Mouse (Mus musculus): Measurements from ENCODE around the gene Bcl7c. TPM values are rescaled to one million over a fixed set of nuclear protein-coding genes. Genes with fewer than 3 reads are reported as not detected.
"Not testable (repeated sequence)": the region's sequence is repeated elsewhere in the genome, so short reads cannot be mapped to it uniquely, and the experiment has no call there.

Bcl7c gene
- polyA plus RNA-seq, 1 experiment from 2014 or later, result 33.1 TPM

DNA sequence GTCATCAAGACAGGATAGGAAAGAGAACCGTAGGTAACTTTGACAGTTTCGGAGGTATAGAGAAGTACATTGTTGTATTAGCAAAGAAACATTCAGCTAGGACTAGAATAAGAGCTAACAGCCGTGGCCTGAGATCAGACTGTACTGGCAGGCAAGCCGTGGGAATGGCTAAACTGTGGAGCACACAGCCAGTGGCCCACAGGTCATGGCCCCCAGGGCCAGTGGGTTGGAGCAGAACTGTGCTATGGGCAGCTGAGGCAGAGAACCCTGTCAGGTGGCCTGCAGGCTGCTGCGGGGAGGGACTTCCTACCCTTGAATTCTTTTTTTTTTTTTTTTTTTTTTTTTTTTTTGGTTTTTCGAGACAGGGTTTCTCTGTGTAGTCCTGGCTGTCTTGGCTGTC is 59.5 kb downstream of the Bcl7c start:
- Histone ChIP-seq H3K36me3 (ENCODE audit: control insufficient read depth, insufficient read depth, low read length) (no peaks in the 10 kb centered on the region), H3K9me3 (replicated peaks; ENCODE audit: control insufficient read depth, low read length) (no peaks in the 10 kb centered on the region), H3K9ac (ENCODE audit: low read length) (no peak overlapping the region), H3K27ac (ENCODE audit: low read length) (no peak overlapping the region), H3K27me3 (ENCODE audit: control insufficient read depth, insufficient read depth, low read length) (no peaks in the 10 kb centered on the region), H3K4me1 (ENCODE audit: control insufficient read depth, insufficient read depth, low read length) (no peaks in the 10 kb centered on the region), H3K4me2 (ENCODE audit: low read depth, low read length) (no peak overlapping the region), H3K4me3 (replicated peaks; ENCODE audit: low read length) (no peak overlapping the region)
- no peak for ATAC-seq (ENCODE audit: insufficient read depth, low FRiP score)
- WGBS, result 76% methylated on average over 6 of the region's 6 CpGs

DNA sequence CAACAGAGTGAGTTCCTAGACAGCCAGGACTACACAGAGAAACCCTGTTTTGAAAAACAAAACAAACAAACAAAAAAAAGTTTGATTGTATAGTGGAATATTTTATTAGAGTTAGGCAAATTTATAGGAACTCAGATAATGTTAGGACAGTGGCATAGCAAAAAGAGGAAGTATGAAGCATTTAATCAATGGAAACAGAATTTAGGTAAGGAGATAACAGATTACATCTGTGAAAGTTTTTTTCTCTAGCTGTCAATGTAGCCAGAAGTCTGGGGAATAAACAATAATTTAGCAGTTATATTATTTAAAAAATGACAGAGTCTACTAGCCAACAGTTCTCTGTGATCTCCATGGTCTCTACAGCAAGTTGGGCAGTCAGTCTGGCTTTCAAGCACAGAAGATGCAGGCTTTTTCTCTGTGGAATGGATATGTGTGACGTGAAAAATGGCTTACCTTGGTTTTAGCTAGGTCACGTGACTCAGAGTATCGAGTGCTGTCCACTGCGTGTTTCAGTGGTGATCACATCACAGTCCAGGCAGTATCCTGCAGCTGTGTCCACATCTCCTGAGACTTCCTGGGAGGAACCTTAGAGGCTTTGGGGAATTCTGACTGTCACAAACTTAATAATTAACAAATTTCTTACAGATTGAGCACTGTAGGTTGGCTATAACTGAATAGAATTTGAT is 60.1 kb downstream of the Bcl7c start:
- H3K4me1 ChIP-seq (ENCODE audit: control insufficient read depth, insufficient read depth, low read length), result no peaks in the 10 kb centered on the region
- no peak for ATAC-seq (ENCODE audit: insufficient read depth, low FRiP score)
- H3K36me3 ChIP-seq (ENCODE audit: control insufficient read depth, insufficient read depth, low read length), result no peaks in the 10 kb centered on the region
- no peak overlapping the region for H3K4me3 ChIP-seq (replicated peaks; ENCODE audit: low read length)
- H3K4me2 ChIP-seq (ENCODE audit: low read depth, low read length), result no peak overlapping the region
- no peaks in the 10 kb centered on the region for H3K9me3 ChIP-seq (replicated peaks; ENCODE audit: control insufficient read depth, low read length)
- no peak overlapping the region for H3K9ac ChIP-seq (ENCODE audit: low read length)
- no peak overlapping the region for H3K27ac ChIP-seq (ENCODE audit: low read length)
- 46% methylated on average over 4 of the region's 4 CpGs for WGBS
- no peaks in the 10 kb centered on the region for H3K27me3 ChIP-seq (ENCODE audit: control insufficient read depth, insufficient read depth, low read length)

- WGBS, result 88% methylated on average over 7 of the region's 7 CpGs
- ATAC-seq (ENCODE audit: insufficient read depth, low FRiP score); H3K27ac ChIP-seq (ENCODE audit: low read length); H3K27me3 ChIP-seq (ENCODE audit: control insufficient read depth, insufficient read depth, low read length); H3K4me3 ChIP-seq (replicated peaks; ENCODE audit: low read length); H3K4me1 ChIP-seq (ENCODE audit: control insufficient read depth, insufficient read depth, low read length); H3K4me2 ChIP-seq (ENCODE audit: low read depth, low read length); H3K9me3 ChIP-seq (replicated peaks; ENCODE audit: control insufficient read depth, low read length); H3K36me3 ChIP-seq (ENCODE audit: control insufficient read depth, insufficient read depth, low read length); H3K9ac ChIP-seq (ENCODE audit: low read length): not testable (repeated sequence)
These were observed 61.2 kb downstream of the Bcl7c start for GRCm38 (mm10) chr7:127647576-127647975.

- Histone ChIP-seq H3K9me3 (replicated peaks; ENCODE audit: control insufficient read depth, low read length) (no peaks in the 10 kb centered on the region), H3K4me2 (ENCODE audit: low read depth, low read length) (no peak overlapping the region), H3K36me3 (ENCODE audit: control insufficient read depth, insufficient read depth, low read length) (no peaks in the 10 kb centered on the region), H3K9ac (ENCODE audit: low read length) (no peak overlapping the region), H3K27me3 (ENCODE audit: control insufficient read depth, insufficient read depth, low read length) (no peaks in the 10 kb centered on the region), H3K27ac (ENCODE audit: low read length) (no peak overlapping the region), H3K4me3 (replicated peaks; ENCODE audit: low read length) (no peak overlapping the region), H3K4me1 (ENCODE audit: control insufficient read depth, insufficient read depth, low read length) (no peaks in the 10 kb centered on the region)
- WGBS, result 87% methylated on average over 4 of the region's 4 CpGs
- no peak for ATAC-seq (ENCODE audit: insufficient read depth, low FRiP score)
These were observed 62.4 kb downstream of the Bcl7c start for GRCm38 (mm10) chr7:127646363-127646762.

- no peaks in the 10 kb centered on the region for H3K36me3 ChIP-seq (ENCODE audit: control insufficient read depth, insufficient read depth, low read length)
- H3K4me1 ChIP-seq (ENCODE audit: control insufficient read depth, insufficient read depth, low read length), result peaks cover 4% of the 10 kb centered on the region; the same call in 1 of the 2 replicates
- H3K4me2 ChIP-seq (ENCODE audit: low read depth, low read length), result no peak overlapping the region
- H3K4me3 ChIP-seq (replicated peaks; ENCODE audit: low read length), result no peak overlapping the region
- 60% methylated on average over 4 of the region's 4 CpGs for WGBS
- no peaks in the 10 kb centered on the region for H3K27me3 ChIP-seq (ENCODE audit: control insufficient read depth, insufficient read depth, low read length)
- no peak overlapping the region for H3K27ac ChIP-seq (ENCODE audit: low read length)
- no peak for ATAC-seq (ENCODE audit: insufficient read depth, low FRiP score)
- no peak overlapping the region for H3K9ac ChIP-seq (ENCODE audit: low read length)
- H3K9me3 ChIP-seq (replicated peaks; ENCODE audit: control insufficient read depth, low read length), result no peaks in the 10 kb centered on the region
These were observed 66.5 kb downstream of the Bcl7c start for GRCm38 (mm10) chr7:127642254-127642653.

- Histone ChIP-seq H3K36me3 (ENCODE audit: control insufficient read depth, insufficient read depth, low read length) (no peaks in the 10 kb centered on the region), H3K4me2 (ENCODE audit: low read depth, low read length) (no peak overlapping the region), H3K4me1 (ENCODE audit: control insufficient read depth, insufficient read depth, low read length) (peaks cover 5% of the 10 kb centered on the region; the same call in 1 of the 2 replicates), H3K9me3 (replicated peaks; ENCODE audit: control insufficient read depth, low read length) (no peaks in the 10 kb centered on the region), H3K27ac (ENCODE audit: low read length) (no peak overlapping the region), H3K4me3 (replicated peaks; ENCODE audit: low read length) (no peak overlapping the region), H3K27me3 (ENCODE audit: control insufficient read depth, insufficient read depth, low read length) (no peaks in the 10 kb centered on the region), H3K9ac (ENCODE audit: low read length) (no peak overlapping the region; the same call in 1 of the 2 replicates)
- 43% methylated on average over 4 of the region's 4 CpGs for WGBS
- ATAC-seq (ENCODE audit: insufficient read depth, low FRiP score), result no peak
These were observed 67.5 kb downstream of the Bcl7c start for GRCm38 (mm10) chr7:127641260-127641659.

- under 1% methylated on average over 27 of the region's 27 CpGs for WGBS
- H3K27ac ChIP-seq (ENCODE audit: low read length), result no peak overlapping the region
These were observed 71.8 kb downstream of the Bcl7c start for GRCm38 (mm10) chr7:127636963-127637362.

DNA sequence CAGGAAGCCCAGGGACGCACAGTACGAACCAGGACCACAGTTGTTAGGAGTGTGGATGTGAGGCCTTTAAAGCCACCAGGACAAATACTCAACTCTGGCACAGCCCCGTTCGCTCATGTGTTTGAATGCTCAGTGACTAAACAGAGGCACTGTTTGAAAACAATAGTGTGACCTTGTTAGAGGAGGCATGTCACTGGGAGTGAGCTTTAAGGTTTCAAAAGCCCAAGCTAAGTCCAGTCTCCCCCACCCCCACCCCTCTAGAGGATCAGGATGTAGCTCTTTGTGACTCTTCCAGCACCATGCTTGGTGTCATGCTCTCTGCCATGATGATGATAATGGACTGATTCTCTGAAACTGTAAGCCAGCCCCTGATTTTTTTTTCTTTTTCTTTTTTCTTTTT is 77.3 kb downstream of the Bcl7c start:
- Histone ChIP-seq H3K9me3 (replicated peaks; ENCODE audit: control insufficient read depth, low read length) (no peaks in the 10 kb centered on the region), H3K9ac (ENCODE audit: low read length) (no peak overlapping the region), H3K4me3 (replicated peaks; ENCODE audit: low read length) (no peak overlapping the region), H3K36me3 (ENCODE audit: control insufficient read depth, insufficient read depth, low read length) (no peaks in the 10 kb centered on the region), H3K4me1 (ENCODE audit: control insufficient read depth, insufficient read depth, low read length) (no peaks in the 10 kb centered on the region), H3K27me3 (ENCODE audit: control insufficient read depth, insufficient read depth, low read length) (no peaks in the 10 kb centered on the region), H3K4me2 (ENCODE audit: low read depth, low read length) (no peak overlapping the region), H3K27ac (ENCODE audit: low read length) (no peak overlapping the region)
- WGBS, result 73% methylated on average over 4 of the region's 4 CpGs
- ATAC-seq (ENCODE audit: insufficient read depth, low FRiP score), result no peak

More at GRCm38 (mm10) chr7:127636963-127637362, 71.8 kb downstream of the Bcl7c start:
- ATAC-seq (ENCODE audit: insufficient read depth, low FRiP score), result peak; percentile 87
- Histone ChIP-seq H3K4me1 (ENCODE audit: control insufficient read depth, insufficient read depth, low read length) (peaks cover 5% of the 10 kb centered on the region; the same call in 1 of the 2 replicates), H3K4me3 (replicated peaks; ENCODE audit: low read length) (peak overlapping the region; percentile 61), H3K9me3 (replicated peaks; ENCODE audit: control insufficient read depth, low read length) (no peaks in the 10 kb centered on the region), H3K36me3 (ENCODE audit: control insufficient read depth, insufficient read depth, low read length) (no peaks in the 10 kb centered on the region), H3K27me3 (ENCODE audit: control insufficient read depth, insufficient read depth, low read length) (no peaks in the 10 kb centered on the region), H3K4me2 (ENCODE audit: low read depth, low read length) (peak overlapping the region; percentile 78), H3K9ac (ENCODE audit: low read length) (peak overlapping the region; percentile 78)

DNA sequence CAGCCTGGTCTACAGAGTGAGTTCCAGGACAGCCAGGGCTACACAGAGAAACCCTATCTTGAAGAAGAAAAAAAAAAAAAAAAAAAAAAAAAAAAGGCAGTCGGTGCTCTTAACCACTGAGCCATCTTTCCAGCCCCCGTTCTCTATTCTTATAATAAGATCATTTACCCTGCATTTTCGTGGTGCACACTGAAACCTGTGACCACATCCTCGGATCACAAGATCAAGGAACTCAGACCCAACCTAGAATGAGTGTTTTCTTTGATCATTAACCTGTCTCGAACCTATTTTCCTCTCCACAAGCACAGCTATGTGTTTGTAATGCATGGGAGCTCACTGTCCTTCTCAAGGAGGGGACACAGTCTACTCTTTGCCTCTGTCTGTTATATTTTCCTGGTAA is 80.1 kb downstream of the Bcl7c start:
- Histone ChIP-seq H3K9me3 (replicated peaks; ENCODE audit: control insufficient read depth, low read length) (no peaks in the 10 kb centered on the region), H3K27ac (ENCODE audit: low read length) (no peak overlapping the region), H3K9ac (ENCODE audit: low read length) (no peak overlapping the region), H3K36me3 (ENCODE audit: control insufficient read depth, insufficient read depth, low read length) (no peaks in the 10 kb centered on the region), H3K4me1 (ENCODE audit: control insufficient read depth, insufficient read depth, low read length) (no peaks in the 10 kb centered on the region), H3K4me3 (replicated peaks; ENCODE audit: low read length) (no peak overlapping the region), H3K4me2 (ENCODE audit: low read depth, low read length) (no peak overlapping the region), H3K27me3 (ENCODE audit: control insufficient read depth, insufficient read depth, low read length) (no peaks in the 10 kb centered on the region)
- no peak for ATAC-seq (ENCODE audit: insufficient read depth, low FRiP score)
- 75% methylated on average over 5 of the region's 5 CpGs for WGBS
